ENCODE assay signal across 27 mouse cellular contexts in the genomic region with DNA sequence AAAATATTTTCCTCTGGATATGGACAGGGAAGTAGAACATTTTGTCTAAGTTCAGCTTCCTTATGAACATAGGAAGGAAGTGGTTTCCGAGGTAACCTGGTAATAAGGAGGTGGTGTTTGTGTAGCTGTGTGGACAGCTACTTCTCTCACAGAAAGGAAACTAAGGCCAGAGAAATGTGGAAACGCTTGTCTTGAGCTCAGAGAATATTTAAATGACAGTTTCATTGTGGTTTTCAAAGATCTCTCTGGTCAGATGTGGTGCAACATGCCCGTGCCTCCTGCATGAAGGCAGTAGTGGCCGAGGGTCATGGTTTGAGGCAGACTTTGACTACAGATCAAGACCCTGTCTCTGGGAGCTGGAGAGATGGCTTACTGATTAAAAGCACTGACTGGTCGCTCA. TPM values are rescaled to one million over a fixed set of nuclear protein-coding genes. Genes with fewer than 3 reads are reported as not detected.
DNase-seq lines count a peak whose midpoint lies in the region; ATAC-seq and TF ChIP-seq lines count a peak whose summit lies in the region.
"Had no signal": no experiment of that assay in that cellular context is flagged by ENCODE, and none has a peak within 500 bp of the region (broad histone marks: within the 10 kb centered on the region; RNA-seq: fewer than 3 reads in every experiment).

No protein-coding gene starts in this region.

- no peaks in the 10 kb centered on the region for H3K36me3 ChIP-seq in liver, embryonic 15.5 days (replicated peaks)
- H3K36me3 ChIP-seq in liver, embryonic 12.5 days, result no peaks in the 10 kb centered on the region
- no peaks in the 10 kb centered on the region for H3K36me3 ChIP-seq in CH12.LX (replicated peaks in 1 of 2; ENCODE audit: control insufficient read depth in 1 of 2, insufficient read depth in 1 of 2, low read length in 1 of 2)
- H3K36me3 ChIP-seq in liver, postnatal 0 days (replicated peaks; ENCODE audit: insufficient read depth, low read length), result no peaks in the 10 kb centered on the region
- H3K36me3 ChIP-seq: embryonic facial prominence, embryonic 12.5 days; forebrain, embryonic 12.5 days; heart, embryonic 10.5 days; hindbrain, embryonic 10.5 days; intestine, embryonic 15.5 days; limb, embryonic 12.5 days; midbrain, embryonic 12.5 days; stomach, embryonic 15.5 days had no signal

- H3K27ac ChIP-seq in liver, embryonic 15.5 days (replicated peaks), result no peak overlapping the region
- H3K27ac ChIP-seq in liver, embryonic 12.5 days, result no peak overlapping the region
- H3K27ac ChIP-seq in CH12.LX (ENCODE audit: insufficient read depth, low read depth), result no peak overlapping the region
- peak overlapping the region; percentile 35; the same call in 1 of the 2 replicates for H3K27ac ChIP-seq in bone marrow, adult 2 months (ENCODE audit: control insufficient read depth, insufficient read depth, low read depth, low read length, poor library complexity)
- peak overlapping the region; percentile 48; the same call in 1 of the 2 replicates for H3K27ac ChIP-seq in liver, postnatal 0 days (ENCODE audit: low read depth)
- H3K27ac ChIP-seq: embryonic facial prominence, embryonic 12.5 days; forebrain, embryonic 12.5 days; heart, embryonic 10.5 days; hindbrain, embryonic 10.5 days; intestine, embryonic 15.5 days; limb, embryonic 12.5 days; midbrain, embryonic 12.5 days; stomach, embryonic 15.5 days had no signal

- no peaks in the 10 kb centered on the region for H3K4me1 ChIP-seq in liver, embryonic 15.5 days (replicated peaks)
- H3K4me1 ChIP-seq in liver, embryonic 12.5 days, result peaks cover 3% of the 10 kb centered on the region; the same call in 1 of the 2 replicates
- H3K4me1 ChIP-seq in CH12.LX (ENCODE audit: control insufficient read depth in 1 of 2, insufficient read depth in 2 of 2), result peaks cover 0 to 7% of the 10 kb centered on the region in 2 experiments; a peak in 1 of 4 replicates
- H3K4me1 ChIP-seq in bone marrow, adult 2 months (ENCODE audit: control insufficient read depth, insufficient read depth, low read length), result no peaks in the 10 kb centered on the region
- H3K4me1 ChIP-seq in liver, postnatal 0 days (ENCODE audit: insufficient read depth), result peaks cover 3% of the 10 kb centered on the region
- H3K4me1 ChIP-seq: embryonic facial prominence, embryonic 12.5 days; forebrain, embryonic 12.5 days; heart, embryonic 10.5 days; hindbrain, embryonic 10.5 days; intestine, embryonic 15.5 days; limb, embryonic 12.5 days; midbrain, embryonic 12.5 days; stomach, embryonic 15.5 days had no signal

- ATAC-seq in liver, embryonic 15.5 days (ENCODE audit: insufficient read depth), result peak; percentile 18; the same call in 1 of the 2 replicates
- ATAC-seq in liver, embryonic 12.5 days, result no peak
- peak; percentile 35 for ATAC-seq in liver, postnatal 0 days
- ATAC-seq: hindbrain, embryonic 16.5 days; intestine, embryonic 15.5 days had no signal

- TF ChIP-seq EP300 in CH12.LX (IDR thresholded peaks at IDR 0.05; ENCODE audit: low read length), result no peak
- TF ChIP-seq EP300 in liver, postnatal 0 days (IDR thresholded peaks at IDR 0.05; ENCODE audit: low read depth), result no peak

- no peak for TF ChIP-seq POLR2A in CH12.LX (IDR thresholded peaks at IDR 0.05; ENCODE audit: low read depth, low read length)
- TF ChIP-seq POLR2A in bone marrow, adult 2 months (IDR thresholded peaks at IDR 0.05; ENCODE audit: borderline replicate concordance, control insufficient read depth, low read depth, low read length), result no peak

- no peaks in the 10 kb centered on the region for H3K27me3 ChIP-seq in liver, embryonic 15.5 days
- no peaks in the 10 kb centered on the region for H3K27me3 ChIP-seq in liver, embryonic 12.5 days (replicated peaks)
- no peaks in the 10 kb centered on the region for H3K27me3 ChIP-seq in CH12.LX (replicated peaks)
- H3K27me3 ChIP-seq in liver, postnatal 0 days (ENCODE audit: insufficient read depth, low read length), result no peaks in the 10 kb centered on the region
- H3K27me3 ChIP-seq: embryonic facial prominence, embryonic 12.5 days; forebrain, embryonic 12.5 days; intestine, embryonic 15.5 days; limb, embryonic 12.5 days; midbrain, embryonic 12.5 days; stomach, embryonic 15.5 days had no signal

- no peaks in the 10 kb centered on the region for H3K9me3 ChIP-seq in liver, embryonic 15.5 days (replicated peaks)
- no peaks in the 10 kb centered on the region for H3K9me3 ChIP-seq in liver, embryonic 12.5 days (replicated peaks)
- no peaks in the 10 kb centered on the region for H3K9me3 ChIP-seq in CH12.LX (replicated peaks; ENCODE audit: low read length)
- no peaks in the 10 kb centered on the region for H3K9me3 ChIP-seq in liver, postnatal 0 days (ENCODE audit: low read length)
- H3K9me3 ChIP-seq: embryonic facial prominence, embryonic 12.5 days; forebrain, embryonic 12.5 days; heart, embryonic 10.5 days; hindbrain, embryonic 10.5 days; intestine, embryonic 15.5 days; limb, embryonic 12.5 days; midbrain, embryonic 12.5 days; stomach, embryonic 15.5 days had no signal

- WGBS in liver, embryonic 15.5 days (ENCODE audit: insufficient replicate concordance), result 20% methylated on average over 5 of the region's 5 CpGs
- 27% methylated on average over 5 of the region's 5 CpGs for WGBS in liver, embryonic 12.5 days (ENCODE audit: insufficient replicate concordance)
- WGBS in bone marrow, adult 2 months, result 6% methylated on average over 5 of the region's 5 CpGs
- 28% methylated on average over 5 of the region's 5 CpGs for WGBS in liver, postnatal 0 days (ENCODE audit: insufficient replicate concordance)

- TF ChIP-seq RAD21 in CH12.LX (IDR thresholded peaks at IDR 0.05; ENCODE audit: low read depth, low read length), result no peak

- H3K9ac ChIP-seq in liver, embryonic 15.5 days, result no peak overlapping the region
- no peak overlapping the region for H3K9ac ChIP-seq in liver, embryonic 12.5 days
- H3K9ac ChIP-seq in CH12.LX (ENCODE audit: insufficient read depth, low read depth), result no peak overlapping the region
- no peak overlapping the region for H3K9ac ChIP-seq in liver, postnatal 0 days (replicated peaks)
- H3K9ac ChIP-seq: embryonic facial prominence, embryonic 12.5 days; forebrain, embryonic 12.5 days; intestine, embryonic 15.5 days; limb, embryonic 12.5 days; midbrain, embryonic 12.5 days; stomach, embryonic 15.5 days had no signal

- no peak overlapping the region for H3K4me2 ChIP-seq in liver, embryonic 15.5 days
- H3K4me2 ChIP-seq in liver, embryonic 12.5 days, result no peak overlapping the region
- H3K4me2 ChIP-seq in CH12.LX (ENCODE audit: insufficient read depth, low read depth, poor library complexity, severe bottlenecking), result no peak overlapping the region
- peak overlapping the region; percentile 18; the same call in 1 of the 2 replicates for H3K4me2 ChIP-seq in liver, postnatal 0 days (ENCODE audit: low read depth, low read length)
- H3K4me2 ChIP-seq: embryonic facial prominence, embryonic 12.5 days; forebrain, embryonic 12.5 days; intestine, embryonic 15.5 days; limb, embryonic 12.5 days; midbrain, embryonic 12.5 days; stomach, embryonic 15.5 days had no signal

- DNase-seq in CH12.LX (ENCODE audit: extremely low read depth), result peak; percentile 3
- DNase-seq in liver, postnatal 0 days, result peak; percentile 20
- no peak for DNase-seq in embryo, embryonic 10.5 days (ENCODE audit: low spot score)
- DNase-seq in right cerebral cortex, postnatal 36 days (ENCODE audit: low spot score in 2 of 2), result no peak
- DNase-seq in adrenal gland, postnatal 25 days, result no peak
- DNase-seq: adrenal gland, postnatal 36 days; cerebellum, adult 9-10 months; gastrocnemius, postnatal 36 days; kidney, adult 8-10 months; kidney, postnatal 14 days; layer of hippocampus, postnatal 36 days; lung, adult 2 months; right cerebral cortex, postnatal 14 days; thymus, postnatal 25 days had no signal

- H3K4me3 ChIP-seq in liver, embryonic 15.5 days (replicated peaks), result no peak overlapping the region
- H3K4me3 ChIP-seq in liver, embryonic 12.5 days, result no peak overlapping the region
- no peak overlapping the region for H3K4me3 ChIP-seq in CH12.LX (replicated peaks in 1 of 3; ENCODE audit: low read depth in 2 of 3, low read length in 2 of 3, poor library complexity in 1 of 3)
- H3K4me3 ChIP-seq in bone marrow, adult 2 months (replicated peaks; ENCODE audit: control insufficient read depth, low read depth, low read length), result no peak overlapping the region
- H3K4me3 ChIP-seq in liver, postnatal 0 days (ENCODE audit: low read depth, low read length), result no peak overlapping the region
- H3K4me3 ChIP-seq: embryonic facial prominence, embryonic 12.5 days; erythroblast, embryonic 14.5 days; forebrain, embryonic 12.5 days; heart, embryonic 10.5 days; hindbrain, embryonic 10.5 days; intestine, embryonic 15.5 days; limb, embryonic 12.5 days; midbrain, embryonic 12.5 days; stomach, embryonic 15.5 days had no signal

- H3K79me2 ChIP-seq in CH12.LX (replicated peaks; ENCODE audit: control insufficient read depth, extremely low read depth, insufficient read depth, poor library complexity, severe bottlenecking), result no peaks in the 10 kb centered on the region

- dilution Hi-C loops in CH12.LX (cut with MboI; ENCODE audit: extremely low pct_ligation_motif_present, extremely low pct_unique_long_range_greater_than_20kb, low sequenced_read_pairs), result no loop called here

- TF ChIP-seq CTCF in CH12.LX (conservative IDR thresholded peaks at IDR 0.05 in 1 of 2, IDR thresholded peaks at IDR 0.05 in 1 of 2; ENCODE audit: low read depth in 2 of 2, low read length in 2 of 2), result no peak
- TF ChIP-seq CTCF in bone marrow, adult 2 months (IDR thresholded peaks at IDR 0.05; ENCODE audit: control insufficient read depth, insufficient read depth, low read length), result no peak
- TF ChIP-seq CTCF in liver, postnatal 0 days (IDR thresholded peaks at IDR 0.05; ENCODE audit: low read depth), result no peak

- in situ Hi-C loops in CH12.LX (cut with MboI; ENCODE audit: low pct_ligation_motif_present, low pct_unique_long_range_greater_than_20kb, low sequenced_read_pairs), result no loop called here

RNA-seq across cellular contexts. Expression of a gene that starts 35.3 kb away (rescaled TPM):
- polyA plus RNA-seq in liver, embryonic 15.5 days (2015; fragmentation: Nextera tagmentation; extraction: Ambion mirVana), result 0.48 and 0.67 TPM in 2 replicates
- 1.2 and 1.4 TPM in 2 replicates for polyA plus RNA-seq in liver, embryonic 12.5 days (2016; fragmentation: Nextera tagmentation; extraction: Ambion mirVana)
- total RNA-seq in CH12.LX (2012; rRNA removed) (0.63 and 0.76 TPM in 2 replicates), CH12.LX (2014; rRNA removed) (0.39 and 0.56 TPM in 2 replicates)
- polyA plus RNA-seq in CH12.LX (2012; ENCODE audit: insufficient read length, low read depth), result 0.81 and 1.4 TPM in 2 replicates
- 1.2 and 3.5 TPM in 2 replicates for polyA plus RNA-seq in bone marrow, adult 2 months (2011; ENCODE audit: insufficient read depth, insufficient read length, low replicate concordance, missing spikeins)
- 0.34 and 0.40 TPM in 2 replicates for polyA plus RNA-seq in liver, postnatal 0 days (2015; fragmentation: Nextera tagmentation; extraction: Ambion mirVana)
- total RNA-seq in adrenal gland, postnatal 25 days (2021), result 2.4 and 3.9 TPM in 2 replicates

RNA-seq across cellular contexts. Expression of a gene that starts 35.6 kb away (rescaled TPM):
- 10.8 and 11.3 TPM in 2 replicates for polyA plus RNA-seq in liver, embryonic 15.5 days (2015; fragmentation: Nextera tagmentation; extraction: Ambion mirVana)
- 26.4 and 27.9 TPM in 2 replicates for polyA plus RNA-seq in liver, embryonic 12.5 days (2016; fragmentation: Nextera tagmentation; extraction: Ambion mirVana)
- total RNA-seq in CH12.LX (2012; rRNA removed) (46.1 and 51.0 TPM in 2 replicates), CH12.LX (2014; rRNA removed) (35.5 and 36.6 TPM in 2 replicates)
- polyA plus RNA-seq in CH12.LX (2012; ENCODE audit: insufficient read length, low read depth), result 101 and 109 TPM in 2 replicates
- polyA plus RNA-seq in bone marrow, adult 2 months (2011; ENCODE audit: insufficient read depth, insufficient read length, low replicate concordance, missing spikeins), result 14.2 and 21.3 TPM in 2 replicates
- polyA plus RNA-seq in liver, postnatal 0 days (2015; fragmentation: Nextera tagmentation; extraction: Ambion mirVana), result 8.7 and 9.2 TPM in 2 replicates
- total RNA-seq in adrenal gland, postnatal 25 days (2021), result 21.3 and 24.9 TPM in 2 replicates

RNA-seq across cellular contexts. Expression of a gene that starts 58.5 kb away (rescaled TPM):
- 50.6 and 51.1 TPM in 2 replicates for polyA plus RNA-seq in liver, embryonic 15.5 days (2015; fragmentation: Nextera tagmentation; extraction: Ambion mirVana)
- 66.8 and 77.4 TPM in 2 replicates for polyA plus RNA-seq in liver, embryonic 12.5 days (2016; fragmentation: Nextera tagmentation; extraction: Ambion mirVana)
- 67.0 and 67.5 TPM in 2 replicates for total RNA-seq in CH12.LX (2012; rRNA removed)
- 40.4 and 42.1 TPM in 2 replicates for total RNA-seq in CH12.LX (2014; rRNA removed)
- polyA plus RNA-seq in CH12.LX (2012; ENCODE audit: insufficient read length, low read depth), result 78.6 and 92.6 TPM in 2 replicates
- 31.2 and 77.7 TPM in 2 replicates for polyA plus RNA-seq in bone marrow, adult 2 months (2011; ENCODE audit: insufficient read depth, insufficient read length, low replicate concordance, missing spikeins)
- polyA plus RNA-seq in liver, postnatal 0 days (2015; fragmentation: Nextera tagmentation; extraction: Ambion mirVana), result 31.1 and 32.7 TPM in 2 replicates
- 39.1 and 40.4 TPM in 2 replicates for total RNA-seq in adrenal gland, postnatal 25 days (2021)

Comparison
In these comparisons a context has a peak if more than half of its experiments do, and no peak if none do; other contexts are left out.
1. H3K27ac ChIP-seq: peak in bone marrow, adult 2 months (single experiment) and liver, postnatal 0 days (single experiment); none in liver, embryonic 15.5 days (single experiment), liver, embryonic 12.5 days (single experiment) and CH12.LX (single experiment).
2. DNase-seq: peak in CH12.LX (single experiment) and liver, postnatal 0 days (single experiment); none in embryo, embryonic 10.5 days (single experiment), right cerebral cortex, postnatal 36 days (0 of 2) and adrenal gland, postnatal 25 days (single experiment).